Mouse (Mus musculus) testis, adult 2 months (tissue): ENCODE data around the gene Gm6803.
"Not testable (repeated sequence)": the region's sequence is repeated elsewhere in the genome, so short reads cannot be mapped to it uniquely, and the experiment has no call there.

Source experiments
- CTCF ChIP-seq: fragments of 200-500 bp; IDR thresholded peaks from 2 replicates; pipeline ENCODE4 v1.5.1; 2012; ENCODE audit warnings: low read depth, mild to moderate bottlenecking, inconsistent platforms, low read length, moderate library complexity; ENCODE audit not compliant: control insufficient read depth, insufficient read depth, insufficient replicate concordance
- POLR2A ChIP-seq: fragments of 200-500 bp; IDR thresholded peaks from 2 replicates; pipeline ENCODE4 v1.6.1; 2012; ENCODE audit warnings: low read depth, mild to moderate bottlenecking, inconsistent platforms, low read length, moderate library complexity; ENCODE audit not compliant: control insufficient read depth

DNA sequence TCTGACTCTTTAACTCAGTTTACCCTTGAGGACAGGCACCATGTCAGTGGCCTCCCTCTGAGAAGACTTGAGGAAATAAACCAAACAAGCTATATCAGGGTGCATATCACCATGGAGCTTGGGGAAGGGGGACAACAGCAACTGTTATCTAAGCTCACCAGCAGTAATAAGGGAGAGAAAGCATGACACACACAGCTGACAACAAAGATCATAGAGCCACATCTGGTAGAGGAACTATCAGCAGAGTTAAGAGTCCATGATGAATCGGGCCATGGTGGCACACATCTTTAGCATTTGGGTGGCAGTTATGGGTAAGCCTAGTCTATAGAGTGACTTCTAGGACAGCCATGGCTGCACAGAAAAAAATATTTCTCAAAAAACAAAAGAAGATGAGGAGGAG, 21.1 kb upstream of the Gm6803 start:
- TF ChIP-seq CTCF, POLR2A: not testable (repeated sequence)
